Mouse (Mus musculus) common myeloid progenitor, adult 5-6 weeks (primary cell): ENCODE measurements around the gene Mfsd11. TPM values are rescaled to one million over a fixed set of nuclear protein-coding genes. Genes with fewer than 3 reads are reported as not detected.

Experiments
- ATAC-seq: replicated peaks from 2 replicates; pipeline ENCODE4 v1.8.0; 2016; ENCODE audit warnings: low read depth, mild to moderate bottlenecking, moderate TSS enrichment, inconsistent platforms; ENCODE audit not compliant: poor library complexity, severe bottlenecking
- total RNA-seq: library from RNA; stranded (forward); fragments of 200-1000, 187-1606 nt; gene quantifications from 2 replicates; pipeline ENCODE4 v1.2.3, GENCODE M21; 2017

The Mfsd11 gene
- total RNA-seq, 1 experiment from 2014 or later = 5.4 TPM

GRCm38 (mm10) chr11:116918323-116919185 is 66.3 kb downstream of the Mfsd11 start, which contains the start of gene Mgat5b:
Gene Mgat5b (plus strand): TSS chr11:116918863.
- ATAC-seq = peak; percentile 74

- ATAC-seq = no peak
Observed at GRCm38 (mm10) chr11:116919186-116920020, 67.2 kb downstream of the Mfsd11 start.

- ATAC-seq = no peak
Observed at GRCm38 (mm10) chr11:116920746-116921145, 68.5 kb downstream of the Mfsd11 start.

- no peak for ATAC-seq
Observed at GRCm38 (mm10) chr11:116922058-116922457, 69.8 kb downstream of the Mfsd11 start.

Other genes starting within 250 kb of the Mfsd11 start
- 2.1 and 2.4 TPM in 2 replicates for gene Rhbdf2, start 225.4 kb upstream of the Mfsd11 start, total RNA-seq
- gene Prcd, start 198.9 kb upstream of the Mfsd11 start, total RNA-seq = not detected in 2 replicates
- not detected in 2 replicates for gene Cygb, start 198.1 kb upstream of the Mfsd11 start, total RNA-seq
- not detected in 2 replicates for gene St6galnac1, start 76.9 kb upstream of the Mfsd11 start, total RNA-seq
- gene Mxra7, start 24.4 kb upstream of the Mfsd11 start, total RNA-seq = 0.46 TPM in 1 of 2 replicates, not detected in the other
- 50.4 and 52.0 TPM in 2 replicates for gene Mettl23, start 9.2 kb upstream of the Mfsd11 start, total RNA-seq
- 39.2 and 56.0 TPM in 2 replicates for gene Jmjd6, start 9.0 kb upstream of the Mfsd11 start, total RNA-seq
- gene Srsf2, start 654 bp downstream of the Mfsd11 start, total RNA-seq = 451 and 629 TPM in 2 replicates
- gene Mgat5b, start 66.4 kb downstream of the Mfsd11 start, total RNA-seq = not detected in 2 replicates